Mouse (Mus musculus) thymus, adult 18-20 months (tissue): ENCODE data around the gene Ndufv1.
A peak's percentile ranks its signal among the peaks of the same experiment; 100 is the strongest.
"Not testable (repeated sequence)": the region's sequence is repeated elsewhere in the genome, so short reads cannot be mapped to it uniquely, and the experiment has no call there.

Experiments used
- DNase-seq, 2 experiments: peaks; one replicate each; pipeline ENCODE4 v3.0.0; 2022; ENCODE audit warnings: mixed read lengths in 2 of 2

Gene Ndufv1

GRCm38 (mm10) chr19:4000949-4001525 is 11.6 kb downstream of the Ndufv1 start:
- no peak for DNase-seq

- DNase-seq, result peak; percentile 90 to 95
These were observed 12.3 kb downstream of the Ndufv1 start, which contains the start of the genes Nudt8 and Gm49405 for GRCm38 (mm10) chr19:4000119-4000900. Gene Nudt8, plus strand, starts transcription at chr19:4000580. Gene Gm49405, plus strand, starts transcription at chr19:4000626.

- DNase-seq, result no peak
These were observed 13.4 kb downstream of the Ndufv1 start for GRCm38 (mm10) chr19:3999121-3999730.

- DNase-seq, result no peak
These were observed 14.3 kb downstream of the Ndufv1 start for GRCm38 (mm10) chr19:3998335-3998734.

DNA sequence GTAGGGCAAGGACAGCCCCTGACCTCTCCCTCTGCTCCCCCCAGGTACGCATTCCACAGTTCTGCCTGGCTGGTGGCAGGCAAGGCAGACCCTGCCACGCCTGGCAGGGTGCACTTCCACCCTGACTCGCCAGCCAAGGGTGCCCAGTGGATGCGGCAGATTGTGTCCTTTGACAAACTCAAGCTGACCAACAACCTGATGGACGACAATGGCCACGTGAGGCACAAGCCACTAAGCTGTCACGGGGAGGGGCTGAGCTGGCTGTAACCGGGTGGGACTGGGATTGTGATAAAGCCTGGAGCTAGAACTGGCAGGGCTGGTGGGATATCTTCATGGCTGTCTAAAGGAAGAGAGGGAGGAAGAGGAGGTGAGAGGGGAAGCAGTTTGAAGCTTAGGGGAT is 15.4 kb downstream of the Ndufv1 start:
- no peak for DNase-seq

- DNase-seq, result no peak
These were observed 15.9 kb downstream of the Ndufv1 start for GRCm38 (mm10) chr19:3996747-3997146.

- no peak for DNase-seq
These were observed 16.5 kb downstream of the Ndufv1 start for GRCm38 (mm10) chr19:3996106-3996505.

GRCm38 (mm10) chr19:3995505-3995904 is 17.1 kb downstream of the Ndufv1 start:
- DNase-seq, result no peak

- DNase-seq, result no peak
These were observed 17.7 kb downstream of the Ndufv1 start for GRCm38 (mm10) chr19:3994932-3995331.

GRCm38 (mm10) chr19:3992416-3992815 is 20.2 kb downstream of the Ndufv1 start, which contains the start of gene Tbx10:
Gene Tbx10, plus strand, starts transcription at chr19:3992752.
- DNase-seq, result no peak

GRCm38 (mm10) chr19:3991966-3992365 is 20.6 kb downstream of the Ndufv1 start:
- DNase-seq, result no peak

DNA sequence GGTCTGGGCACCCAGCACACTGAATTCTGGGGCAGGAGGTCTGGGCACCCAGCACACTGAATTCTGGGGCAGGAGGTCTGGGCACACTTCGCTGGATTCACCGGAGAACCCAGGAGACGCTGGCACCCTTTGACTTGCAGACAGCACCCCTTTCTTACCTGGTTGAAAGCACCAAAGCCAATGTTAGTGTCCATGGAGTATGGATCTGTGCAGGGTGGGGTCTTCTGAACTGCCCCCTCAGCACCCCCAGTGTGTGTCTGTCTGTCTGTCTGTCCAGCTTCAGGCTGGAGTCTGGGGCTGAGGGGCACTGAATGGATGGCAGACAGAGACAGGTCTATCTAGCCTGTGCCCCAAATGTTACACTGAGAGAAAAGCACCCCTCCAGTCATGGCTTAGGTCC is 21.0 kb downstream of the Ndufv1 start:
- no peak for DNase-seq

DNA sequence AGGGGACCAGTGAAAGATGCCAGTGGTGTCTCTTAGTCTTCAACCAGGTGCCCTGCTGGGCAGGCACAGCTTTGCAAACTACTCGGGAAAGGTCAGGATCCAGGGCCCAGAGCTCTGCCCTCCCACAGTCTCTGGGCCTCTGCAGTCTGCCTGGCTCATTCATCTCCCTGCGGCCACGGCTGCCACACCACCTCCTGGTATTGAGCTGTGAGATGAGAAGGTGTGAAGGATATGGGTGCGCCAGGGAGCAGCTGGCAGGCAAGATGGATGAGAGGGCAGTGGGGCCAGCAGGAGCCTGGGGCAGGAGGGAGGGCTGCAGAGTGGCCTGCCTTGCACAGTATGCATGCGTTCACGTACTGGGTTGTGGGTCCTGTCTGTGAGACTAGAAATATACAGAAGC is 21.8 kb downstream of the Ndufv1 start:
- DNase-seq, result no peak

DNA sequence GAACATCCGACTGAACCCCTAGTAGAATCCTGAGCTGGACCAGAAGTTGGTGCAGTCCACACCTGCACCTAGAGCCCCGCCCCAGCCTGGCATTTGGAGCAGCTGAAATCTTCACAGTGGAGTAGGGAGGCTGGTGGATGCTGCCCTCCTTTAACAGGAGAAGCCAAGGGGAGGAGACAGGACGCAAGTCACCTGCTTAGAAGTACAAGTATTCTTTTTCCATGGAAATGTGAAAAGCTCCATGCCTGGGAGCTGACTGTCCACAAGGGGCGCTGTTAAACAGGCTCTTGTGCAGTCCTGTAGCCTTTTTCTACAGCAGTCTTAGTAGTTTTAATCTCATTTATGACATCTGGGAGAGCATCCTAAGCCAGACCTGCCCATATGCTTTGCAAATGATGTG is 23.9 kb downstream of the Ndufv1 start:
- no peak for DNase-seq

DNA sequence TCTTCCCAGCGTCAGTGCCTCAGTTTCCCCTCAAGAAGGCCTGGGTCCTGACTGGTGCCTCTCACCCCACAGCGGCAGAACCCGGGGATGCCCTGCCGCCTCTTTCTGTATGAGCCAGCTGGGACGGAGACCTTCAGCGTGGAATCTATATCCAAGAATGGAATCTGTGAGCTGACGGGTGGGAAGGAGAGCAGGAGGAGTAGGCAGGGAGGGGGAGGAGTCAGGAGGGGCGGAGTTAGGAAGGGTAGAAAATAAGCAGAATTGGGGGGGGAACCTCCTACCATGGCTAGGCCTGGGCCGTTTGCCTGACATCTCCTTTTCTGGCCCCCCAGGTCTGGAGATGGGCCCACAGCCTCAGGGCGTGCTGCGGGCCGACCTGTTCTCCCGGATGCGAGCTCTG is 24.5 kb downstream of the Ndufv1 start:
- DNase-seq, result no peak

- DNase-seq, result no peak
These were observed 26.3 kb downstream of the Ndufv1 start, which contains the start of gene Acy3 for GRCm38 (mm10) chr19:3986334-3986733. Gene Acy3, plus strand, starts transcription at chr19:3986570.

DNA sequence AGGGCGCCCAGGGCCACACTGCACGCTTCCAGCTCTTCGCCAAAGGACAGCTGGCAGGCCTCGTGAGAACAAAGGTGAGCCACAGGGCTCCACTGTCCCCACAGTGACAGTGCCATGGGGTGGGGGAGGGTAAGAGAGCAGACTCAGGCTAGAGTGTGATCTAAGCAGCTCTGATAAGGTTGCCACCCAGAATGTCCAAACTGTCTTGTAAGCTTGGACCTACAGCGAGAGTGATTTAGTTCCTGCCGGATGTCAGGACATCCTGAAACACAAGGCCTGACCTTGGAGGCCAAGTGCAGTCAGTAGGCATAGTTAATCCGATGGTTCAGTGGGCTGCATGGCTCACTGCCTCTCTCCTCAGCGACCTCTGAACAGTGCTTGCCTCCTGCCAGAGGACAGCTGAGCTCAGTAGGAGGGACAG is 27.3 kb downstream of the Ndufv1 start:
- DNase-seq, result no peak

- DNase-seq, result no peak
These were observed 28.9 kb downstream of the Ndufv1 start for GRCm38 (mm10) chr19:3983527-3984200.

- no peak for DNase-seq
These were observed 31.7 kb downstream of the Ndufv1 start for GRCm38 (mm10) chr19:3980917-3981316.

- peak in 1 of 2 experiments; percentile 52 for DNase-seq
These were observed 32.3 kb downstream of the Ndufv1 start for GRCm38 (mm10) chr19:3980309-3980708.

GRCm38 (mm10) chr19:3975866-3976265 is 36.7 kb downstream of the Ndufv1 start:
- no peak for DNase-seq

DNA sequence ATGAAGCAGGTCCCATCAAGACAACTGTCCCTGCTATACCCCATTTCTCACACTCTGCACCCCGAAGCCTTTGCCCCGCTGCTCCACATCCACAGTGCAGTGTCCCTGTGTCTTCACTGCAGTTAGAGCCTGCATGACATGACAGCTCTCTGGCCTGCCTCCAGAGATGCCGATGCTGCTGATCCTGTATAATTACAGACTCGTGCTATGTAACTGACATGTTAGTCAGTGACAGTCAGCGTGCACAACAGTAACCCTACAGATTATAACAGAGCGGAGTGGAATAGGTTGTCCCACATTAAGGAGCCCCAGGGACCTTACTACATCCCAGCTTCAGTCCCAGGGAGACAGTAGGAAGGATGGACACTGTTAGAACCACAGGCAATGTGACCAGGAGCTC is 38.0 kb downstream of the Ndufv1 start:
- not testable (repeated sequence) for DNase-seq

GRCm38 (mm10) chr19:3972229-3972628 is 40.4 kb downstream of the Ndufv1 start, which contains the start of gene Aldh3b2:
Gene Aldh3b2, plus strand, starts transcription at chr19:3972328.
- DNase-seq, result no peak
